Mouse (Mus musculus): ENCODE measurements at regions not wholly inside any gene's neighbourhood (a gene's known extent, or its start where the extent isn't known, plus 50 kb on each side); places are given as distances from the start of the nearest gene placed in this dataset.

DNA sequence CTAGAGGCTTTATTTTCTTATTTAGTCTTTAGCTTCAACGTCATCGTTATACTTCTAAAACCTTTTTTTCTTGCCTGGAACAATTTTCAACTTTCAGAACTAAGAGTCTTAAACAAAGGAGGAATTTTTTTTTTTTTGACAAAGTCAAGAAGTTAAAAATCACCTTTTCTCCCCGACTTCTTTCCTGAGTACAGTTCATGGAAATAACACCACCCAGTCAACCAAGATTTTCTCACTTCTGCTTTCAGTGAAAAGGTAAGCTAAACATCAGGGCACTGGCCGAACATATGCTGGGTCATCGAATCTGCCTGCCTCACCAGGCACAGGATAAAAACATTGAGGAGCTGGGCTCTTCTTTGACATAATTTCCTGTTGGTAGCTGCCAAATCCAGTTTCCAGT lies 277.4 kb upstream of the Actbl2 start:
- no peak for DNase-seq (ENCODE audit: low spot score in 2 of 2)

GRCm38 (mm10) chr13:110978022-110978421 lies 276.8 kb upstream of the Actbl2 start:
- DNase-seq (ENCODE audit: low spot score in 2 of 2) = no peak

- DNase-seq (ENCODE audit: low spot score in 2 of 2) = no peak
These were observed 264.1 kb upstream of the Actbl2 start for GRCm38 (mm10) chr13:110990677-110991076.

DNA sequence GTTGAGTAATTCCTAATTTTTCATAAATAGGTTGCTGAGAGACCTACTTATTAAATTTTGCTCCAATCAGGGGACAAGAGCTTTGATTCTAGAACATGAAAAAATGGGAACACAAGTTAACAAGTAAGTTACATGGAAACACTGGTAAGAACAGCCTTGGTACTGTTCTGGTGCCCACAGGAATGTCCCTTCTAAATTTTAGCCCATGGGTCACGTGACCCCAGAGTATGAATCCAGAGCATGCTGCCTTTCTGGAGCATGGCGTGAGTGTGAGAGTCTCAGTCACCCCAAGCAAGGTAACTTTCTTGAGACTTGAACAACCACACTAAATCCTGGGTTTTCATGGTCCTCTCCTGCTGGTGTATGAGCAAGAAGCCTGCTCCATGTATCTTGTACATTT lies 263.7 kb upstream of the Actbl2 start:
- DNase-seq (ENCODE audit: low spot score in 2 of 2) = no peak

GRCm38 (mm10) chr13:110994596-110994995 lies 260.2 kb upstream of the Actbl2 start:
- no peak for DNase-seq (ENCODE audit: low spot score in 2 of 2)

DNA sequence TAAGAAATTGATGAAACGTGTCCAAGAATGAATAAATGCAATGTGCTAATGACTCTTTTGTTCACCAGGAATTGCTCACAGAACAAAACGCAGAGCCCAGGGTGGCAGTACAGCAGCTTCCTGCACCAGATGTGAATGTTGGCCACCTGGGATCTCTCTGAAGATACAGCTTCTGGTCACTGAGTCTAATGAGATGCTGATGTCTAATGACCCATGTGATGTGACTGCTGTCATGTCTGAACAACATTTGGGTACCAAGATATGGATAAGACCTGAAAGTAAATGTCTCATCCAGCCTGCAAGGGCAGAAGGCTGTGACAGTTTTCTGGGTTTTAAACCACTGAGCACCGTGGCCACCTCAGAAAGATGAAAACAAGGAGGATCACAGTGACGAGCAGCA lies 252.1 kb upstream of the Actbl2 start:
- DNase-seq (ENCODE audit: low spot score in 2 of 2) = no peak

- no peak for DNase-seq (ENCODE audit: low spot score in 2 of 2)
These were observed 240.7 kb upstream of the Actbl2 start for GRCm38 (mm10) chr13:111014142-111014541.

- DNase-seq (ENCODE audit: low spot score in 2 of 2) = no peak
These were observed 224.7 kb upstream of the Actbl2 start for GRCm38 (mm10) chr13:111030111-111030510.

DNA sequence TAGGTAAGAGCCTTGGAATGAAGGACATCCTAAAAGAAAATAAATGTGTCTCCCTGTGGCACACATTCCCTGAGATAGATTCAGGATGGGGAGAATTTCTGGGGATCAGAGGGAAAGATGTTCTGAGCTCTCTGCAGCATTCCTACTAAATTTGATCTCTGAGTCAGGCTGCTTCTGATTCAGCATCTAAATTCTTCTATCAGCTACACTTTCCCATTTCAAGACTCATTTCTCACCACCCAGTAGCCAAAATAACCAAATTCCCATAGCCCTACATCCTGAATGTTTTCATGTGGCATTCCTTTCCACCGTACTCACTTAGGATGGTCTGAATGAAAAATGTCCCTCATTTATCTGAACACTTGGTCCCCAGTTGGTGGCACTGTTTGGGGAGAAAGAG lies 223.2 kb upstream of the Actbl2 start:
- DNase-seq (ENCODE audit: low spot score in 2 of 2) = no peak

DNA sequence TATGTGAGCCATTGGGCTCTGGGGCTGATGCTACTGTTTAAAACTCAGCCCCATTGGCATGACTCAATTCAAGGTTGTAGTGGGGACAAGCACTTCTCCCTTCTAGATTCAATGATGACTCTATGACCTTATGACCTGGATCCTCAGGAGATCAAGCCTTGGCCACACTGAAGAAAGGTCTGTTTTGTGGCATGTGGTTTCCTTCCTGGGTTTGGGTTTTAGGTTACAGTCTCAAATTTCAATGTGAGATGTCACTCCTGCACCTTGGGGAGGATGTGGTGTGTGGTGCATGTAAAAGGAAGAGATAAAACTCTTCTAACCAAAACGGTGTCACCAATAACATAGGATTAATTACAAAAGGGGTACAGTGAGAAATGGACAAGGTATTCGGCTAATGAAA lies 211.2 kb upstream of the Actbl2 start:
- DNase-seq (ENCODE audit: low spot score in 2 of 2) = no peak

- DNase-seq (ENCODE audit: low spot score in 2 of 2) = peak in 1 of 2 experiments; percentile 1
These were observed 210.3 kb upstream of the Actbl2 start for GRCm38 (mm10) chr13:111044328-111045002.

GRCm38 (mm10) chr13:111050097-111050496 lies 204.7 kb upstream of the Actbl2 start:
- DNase-seq (ENCODE audit: low spot score in 2 of 2) = no peak

DNA sequence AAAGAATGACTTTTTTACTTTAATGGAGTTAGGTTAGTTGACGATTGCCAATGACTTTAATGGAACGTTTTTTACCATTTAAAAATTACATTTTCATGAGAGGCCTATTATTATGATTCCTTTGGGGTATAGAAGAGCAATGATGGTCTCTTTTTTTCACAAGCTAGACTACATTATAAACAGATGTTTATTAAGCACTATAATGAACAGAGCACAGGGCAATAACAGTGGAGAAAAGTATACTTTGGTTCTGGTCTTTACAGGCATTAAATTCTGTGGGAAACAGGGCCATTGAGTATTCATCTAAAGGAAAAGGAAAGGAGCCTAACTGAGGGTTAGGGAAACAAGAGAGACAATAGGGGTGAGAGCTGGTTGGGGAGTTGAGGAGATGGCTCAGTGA lies 199.0 kb upstream of the Actbl2 start:
- no peak for DNase-seq (ENCODE audit: low spot score in 2 of 2)

DNA sequence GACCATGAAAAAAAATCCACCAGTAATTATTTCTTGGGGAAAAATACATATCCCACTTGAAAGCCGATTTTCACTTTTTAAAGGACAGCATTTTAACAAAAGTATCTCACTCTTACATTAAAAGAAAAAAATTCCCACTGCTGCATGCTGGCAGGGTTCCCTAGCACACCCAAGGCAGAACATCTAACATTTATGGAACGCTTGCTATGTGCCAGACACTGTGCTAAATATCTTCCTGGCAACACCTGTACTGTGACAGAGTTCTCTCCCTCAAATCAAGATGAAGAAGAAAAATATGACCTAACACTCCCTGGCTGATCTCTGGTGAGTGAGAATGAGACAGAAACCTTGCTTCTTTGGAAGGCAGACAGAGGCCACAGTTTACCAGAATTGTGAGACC lies 167.1 kb upstream of the Actbl2 start:
- no peak for DNase-seq (ENCODE audit: low spot score in 2 of 2)

- no peak for DNase-seq (ENCODE audit: low spot score in 2 of 2)
These were observed 158.7 kb upstream of the Actbl2 start for GRCm38 (mm10) chr13:111096071-111096470.

DNA sequence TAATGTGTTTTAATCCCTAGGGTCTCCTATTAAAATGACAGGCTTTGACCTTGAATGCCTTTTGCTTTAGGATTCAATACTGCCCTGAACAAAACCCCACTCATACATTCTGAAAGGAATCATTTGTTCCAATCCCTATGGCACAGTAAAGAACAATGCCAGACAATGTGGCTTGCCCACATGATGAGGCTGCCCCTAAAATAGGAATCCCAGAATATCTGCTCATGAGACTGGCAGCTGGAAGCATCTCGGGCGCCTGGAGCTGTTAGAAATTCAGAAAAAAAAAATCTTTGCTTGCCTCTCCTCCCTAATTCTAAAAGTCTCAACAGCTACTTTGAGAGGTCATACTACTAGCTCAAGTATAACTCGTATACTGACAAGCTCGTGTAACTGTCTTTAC lies 157.5 kb upstream of the Actbl2 start:
- DNase-seq (ENCODE audit: low spot score in 2 of 2) = no peak

GRCm38 (mm10) chr13:111098738-111099137 lies 156.1 kb upstream of the Actbl2 start:
- no peak for DNase-seq (ENCODE audit: low spot score in 2 of 2)

GRCm38 (mm10) chr13:111099252-111099651 lies 155.6 kb upstream of the Actbl2 start:
- no peak for DNase-seq (ENCODE audit: low spot score in 2 of 2)

- DNase-seq (ENCODE audit: low spot score in 2 of 2) = no peak
These were observed 154.4 kb upstream of the Actbl2 start for GRCm38 (mm10) chr13:111100448-111100847.

DNA sequence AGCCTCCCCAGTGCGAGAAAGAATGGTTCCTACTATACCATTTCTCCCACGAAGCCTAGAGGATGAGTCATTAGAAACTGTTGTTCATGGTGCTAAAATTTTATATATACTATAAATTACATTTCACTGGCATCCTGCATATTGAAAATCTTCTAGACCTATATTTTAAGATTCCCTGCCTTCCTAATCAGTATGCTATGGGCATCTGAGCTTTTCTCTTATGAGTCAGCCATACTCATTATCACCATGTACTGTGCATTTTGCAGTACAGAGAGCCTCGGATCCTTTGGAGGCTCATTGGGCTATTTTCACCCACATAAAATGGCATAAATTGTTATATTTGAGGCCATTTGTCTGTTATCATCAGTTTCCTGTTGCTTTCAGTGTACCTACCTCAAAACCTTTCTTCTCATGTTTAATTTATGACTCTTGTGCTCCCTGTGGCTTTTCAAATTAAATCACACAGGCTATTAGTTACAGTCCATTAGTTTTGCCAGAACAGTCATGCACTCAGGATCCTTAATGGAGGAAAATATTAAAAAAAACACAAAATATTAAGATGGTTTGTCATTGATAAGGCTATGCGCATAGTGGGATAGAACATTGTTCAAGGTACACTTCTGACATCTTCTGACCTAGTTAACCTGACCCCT lies 150.1 kb upstream of the Actbl2 start:
- no peak for DNase-seq (ENCODE audit: low spot score in 2 of 2)

DNA sequence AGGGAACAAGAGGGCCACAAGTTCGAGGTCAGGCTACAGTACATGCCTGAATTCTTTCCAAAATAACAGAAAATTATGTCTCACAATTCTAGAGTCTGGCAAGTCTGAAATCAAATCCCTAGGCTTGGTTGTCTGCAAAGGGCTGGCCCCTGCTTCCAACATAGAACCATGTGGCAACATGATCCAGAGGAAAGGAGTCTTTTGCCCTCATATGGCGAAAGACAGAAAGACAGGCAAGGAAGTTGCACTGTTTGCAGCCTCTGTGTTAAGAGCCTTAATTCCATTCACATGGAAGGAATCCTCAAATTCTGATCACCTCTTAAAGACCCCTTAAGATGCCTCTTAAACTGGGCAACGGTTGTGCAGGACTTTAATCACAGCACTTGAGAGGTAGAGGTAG lies 123.7 kb upstream of the Actbl2 start:
- DNase-seq (ENCODE audit: low spot score in 2 of 2) = no peak

DNA sequence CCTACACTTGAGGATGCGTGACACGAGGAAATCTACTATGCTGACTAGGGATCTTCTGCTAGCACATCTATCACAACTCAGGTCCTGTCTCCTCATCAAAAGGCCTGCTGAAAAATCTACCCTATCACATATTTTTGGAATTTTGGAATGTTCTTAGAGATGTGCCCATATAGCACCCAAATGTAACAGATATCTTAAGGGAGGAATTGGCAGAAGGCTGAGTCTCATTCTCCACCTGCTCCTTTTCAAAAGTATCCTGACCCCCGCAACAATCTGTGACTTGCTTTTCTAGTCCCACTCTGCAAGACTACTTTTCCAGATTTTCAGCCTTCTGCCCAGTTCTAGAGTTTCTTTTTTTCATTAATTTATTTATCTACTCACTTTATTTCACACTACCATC lies 118.4 kb upstream of the Actbl2 start:
- DNase-seq (ENCODE audit: low spot score in 2 of 2) = no peak

DNA sequence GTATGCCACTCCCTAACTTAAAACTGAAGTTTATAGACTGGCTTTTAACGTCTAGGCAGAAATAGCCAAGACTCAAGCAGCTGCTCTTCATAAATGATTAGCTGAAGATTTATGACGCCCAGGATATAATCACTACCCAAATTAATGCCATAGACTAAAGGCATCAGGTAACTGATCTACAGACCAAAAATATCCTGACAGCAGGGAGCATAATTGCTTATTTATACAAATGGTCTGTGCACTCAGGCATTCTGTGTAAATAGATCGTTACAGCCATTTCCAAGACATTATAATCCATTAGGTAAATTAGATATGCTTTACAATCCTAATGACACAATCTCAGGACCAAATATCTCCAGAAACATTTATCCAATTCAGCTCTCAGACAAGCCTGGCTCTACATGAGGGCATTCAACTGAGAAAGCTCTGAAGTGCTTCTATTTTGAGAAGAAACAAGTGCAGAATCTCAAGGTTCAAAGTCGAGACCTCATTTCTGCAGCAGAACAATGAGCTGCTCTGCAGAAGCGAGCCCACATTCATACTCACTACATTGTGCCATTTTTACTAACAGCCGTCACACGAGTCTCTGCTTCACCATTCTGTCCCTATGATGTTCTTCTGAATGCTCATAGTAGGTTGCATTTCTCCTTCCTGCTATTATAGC lies 111.9 kb upstream of the Actbl2 start:
- no peak for DNase-seq (ENCODE audit: low spot score in 2 of 2)
